ENCODE assay signal across 8 mouse cellular contexts in the genomic region with DNA sequence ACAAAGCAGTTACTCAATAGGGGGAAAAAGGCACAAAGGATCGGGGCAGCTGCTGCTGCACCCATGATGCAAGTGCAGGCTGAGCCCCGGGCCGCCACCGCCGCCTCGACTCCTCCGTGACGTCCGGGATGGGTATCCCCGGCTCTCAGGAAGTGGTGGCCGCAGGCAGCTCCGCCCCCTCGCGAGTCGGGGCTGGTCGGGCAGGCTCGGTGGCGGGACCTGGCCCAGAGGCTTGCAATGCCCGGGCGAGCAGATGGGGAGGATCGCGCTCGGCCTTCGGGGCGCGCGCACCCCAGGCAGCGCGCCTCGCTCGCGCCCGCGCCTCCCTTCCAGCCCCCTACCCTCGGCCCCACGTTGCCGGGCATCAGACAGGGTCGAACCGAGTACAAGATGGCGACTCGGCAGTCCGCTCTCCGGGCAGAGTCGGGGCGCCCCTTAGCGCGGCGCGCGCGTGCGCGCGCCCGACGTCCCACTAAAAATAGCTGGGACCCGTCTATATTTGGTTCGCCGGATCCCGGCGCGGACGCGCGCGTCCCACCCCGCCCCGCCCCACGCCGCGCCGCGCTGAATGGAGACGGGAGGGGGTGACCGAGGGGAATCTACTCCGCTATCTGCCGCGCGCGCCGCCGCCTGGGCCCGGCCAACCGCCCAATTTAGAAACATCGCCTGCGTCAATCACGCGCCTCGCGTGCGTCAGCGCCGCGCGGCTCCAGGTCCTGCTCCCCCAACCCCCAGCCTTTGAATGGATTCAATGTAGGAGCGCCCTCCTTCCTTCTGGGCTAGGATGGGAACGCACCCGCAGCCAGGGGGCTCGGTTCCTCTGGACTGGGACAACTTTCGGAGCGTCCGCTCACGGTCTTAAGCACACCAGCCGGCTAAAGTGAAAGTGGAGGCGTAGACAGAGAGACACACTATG. TPM values are rescaled to one million over a fixed set of nuclear protein-coding genes. Genes with fewer than 3 reads are reported as not detected.
DNase-seq lines count a peak whose midpoint lies in the region; ATAC-seq and TF ChIP-seq lines count a peak whose summit lies in the region.

No protein-coding gene starts in this region.

- peak overlapping the region; percentile 84 for H3K9ac ChIP-seq in forebrain, embryonic 13.5 days
- peak overlapping the region; percentile 63 for H3K9ac ChIP-seq in neural tube, embryonic 15.5 days (replicated peaks)

- TF ChIP-seq CTCF in E14TG2a.4 (conservative IDR thresholded peaks at IDR 0.05; ENCODE audit: low read length) = no peak

- peak overlapping the region; percentile 97 for H3K27ac ChIP-seq in forebrain, embryonic 13.5 days
- H3K27ac ChIP-seq in neural tube, embryonic 15.5 days (replicated peaks) = peak overlapping the region; percentile 96

- H3K4me2 ChIP-seq in forebrain, embryonic 13.5 days = peak overlapping the region; percentile 97
- peak overlapping the region; percentile 100 for H3K4me2 ChIP-seq in neural tube, embryonic 15.5 days

- WGBS in forebrain, embryonic 13.5 days = under 1% methylated on average over 90 of the region's 105 CpGs
- WGBS in neural tube, embryonic 15.5 days = under 1% methylated on average over 95 of the region's 105 CpGs

- H3K4me3 ChIP-seq in E14TG2a.4 (replicated peaks; ENCODE audit: low read length) = peak overlapping the region; percentile 88
- H3K4me3 ChIP-seq in forebrain, embryonic 13.5 days = peak overlapping the region; percentile 71
- peak overlapping the region; percentile 74 for H3K4me3 ChIP-seq in neural tube, embryonic 15.5 days (replicated peaks)

- H3K9me3 ChIP-seq in E14TG2a.4 (ENCODE audit: low read length) = no peaks in the 10 kb centered on the region
- no peaks in the 10 kb centered on the region for H3K9me3 ChIP-seq in forebrain, embryonic 13.5 days (replicated peaks)
- no peaks in the 10 kb centered on the region for H3K9me3 ChIP-seq in neural tube, embryonic 15.5 days (replicated peaks)

- peaks cover 72% of the 10 kb centered on the region for H3K27me3 ChIP-seq in E14TG2a.4 (ENCODE audit: insufficient read depth, low read length)
- H3K27me3 ChIP-seq in forebrain, embryonic 13.5 days = peaks cover 13% of the 10 kb centered on the region
- peaks cover 13% of the 10 kb centered on the region; the same call in 1 of the 2 replicates for H3K27me3 ChIP-seq in neural tube, embryonic 15.5 days (replicated peaks)

- no peaks in the 10 kb centered on the region for H3K36me3 ChIP-seq in E14TG2a.4 (ENCODE audit: insufficient read depth, low read length)
- H3K36me3 ChIP-seq in forebrain, embryonic 13.5 days (ENCODE audit: poor library complexity, severe bottlenecking) = no peaks in the 10 kb centered on the region
- no peaks in the 10 kb centered on the region for H3K36me3 ChIP-seq in neural tube, embryonic 15.5 days

- intact Hi-C loops in heart, postnatal 10 days (cut with DNase I) = loop anchor here (2.0 to 5.0 kb wide), 2 partner anchors 94 to 466 kb away; no protein-coding TSS in a partner anchor

- peaks cover 40% of the 10 kb centered on the region for H3K4me1 ChIP-seq in E14TG2a.4 (replicated peaks; ENCODE audit: low read depth, low read length)
- peaks cover 44% of the 10 kb centered on the region for H3K4me1 ChIP-seq in forebrain, embryonic 13.5 days
- peaks cover 48% of the 10 kb centered on the region for H3K4me1 ChIP-seq in neural tube, embryonic 15.5 days

- DNase-seq in c-Kit-positive CD71-positive TER-119-positive erythroid progenitor cells, embryonic 14.5 days (ENCODE audit: low spot score) = peak; percentile 82
- DNase-seq in heart, postnatal 10 days = peak; percentile 97
- DNase-seq in layer of hippocampus, adult 11-12 months (ENCODE audit: low spot score) = peak; percentile 97
- peak; percentile 95 to 96 for DNase-seq in lung, adult 18-20 months
- peak; percentile 93 for DNase-seq in testis, postnatal 14 days (ENCODE audit: low spot score)

- peak; percentile 87 for ATAC-seq in forebrain, embryonic 13.5 days
- peak; percentile 86 for ATAC-seq in neural tube, embryonic 15.5 days (ENCODE audit: low FRiP score)

RNA-seq across cellular contexts. Expression of a gene that starts 1.9 kb away (rescaled TPM):
- polyA plus RNA-seq in forebrain, embryonic 13.5 days (2015; fragmentation: Nextera tagmentation; extraction: Ambion mirVana) = 1.7 and 1.9 TPM in 2 replicates
- 10 to 100 TPM in 1 of 2 experiments, 1 to 10 TPM in 1; 4.5 to 12.4 TPM for total RNA-seq in heart, postnatal 10 days (2021)
- 1.8 and 2.7 TPM in 2 replicates for polyA plus RNA-seq in neural tube, embryonic 15.5 days (2015; fragmentation: Nextera tagmentation; extraction: Ambion mirVana)

Comparison
In these comparisons a context has a peak if more than half of its experiments do, and no peak if none do; other contexts are left out.
1. Peak in every context shown above with its lines: DNase-seq, ATAC-seq, H3K4me3 ChIP-seq and H3K27ac ChIP-seq.